Mouse (Mus musculus) heart, postnatal 36 days (tissue): ENCODE results near the gene Sgf29. TPM values are rescaled to one million over a fixed set of nuclear protein-coding genes. Genes with fewer than 3 reads are reported as not detected.

Experiments used
- DNase-seq, 2 experiments: peaks; one replicate each; pipeline ENCODE4 v3.0.0; 2021 to 2022
- intact Hi-C: fragments of 180-260 bp; cut with DNase I; formaldehyde crosslinking; loops from one replicate; pipeline ENCODE4 v1.15.1; 2025
- total RNA-seq, 2 experiments: library from RNA; stranded (reverse); gene quantifications; 2 replicates each; pipeline ENCODE4 v1.2.3; 2021

Sgf29 gene
- total RNA-seq = 10 to 100 TPM; 21.8 to 25.2 TPM

- DNase-seq = peak; percentile 93 to 98
- intact Hi-C loops = loop anchor here (5.0 kb wide), 1 partner anchor 108 kb away; the partner anchor contains the start of gene Mapk3
These were observed at the start of gene Sgf29 for GRCm38 (mm10) chr7:126649231-126650051. TSS of gene Sgf29 (plus strand) at chr7:126649309.

- intact Hi-C loops = no loop called here
- DNase-seq = no peak
These were observed 47.2 kb upstream of the Sgf29 start for GRCm38 (mm10) chr7:126601896-126602295.

- no peak for DNase-seq
These were observed 46.5 kb upstream of the Sgf29 start for GRCm38 (mm10) chr7:126602650-126603049.

GRCm38 (mm10) chr7:126606611-126607010 lies 42.5 kb upstream of the Sgf29 start:
- DNase-seq = no peak
- intact Hi-C loops = no loop called here

More at GRCm38 (mm10) chr7:126602650-126603049, 46.5 kb upstream of the Sgf29 start:
- intact Hi-C loops = no loop called here

- DNase-seq = peak; percentile 53 to 54
- intact Hi-C loops = no loop called here
These were observed 42.0 kb upstream of the Sgf29 start for GRCm38 (mm10) chr7:126607064-126607463.

- DNase-seq = no peak
- intact Hi-C loops = no loop called here
These were observed 41.3 kb upstream of the Sgf29 start for GRCm38 (mm10) chr7:126607796-126608195.

GRCm38 (mm10) chr7:126612736-126613135 lies 36.4 kb upstream of the Sgf29 start:
- intact Hi-C loops = no loop called here
- no peak for DNase-seq

- no peak for DNase-seq
- intact Hi-C loops = no loop called here
These were observed 32.4 kb upstream of the Sgf29 start for GRCm38 (mm10) chr7:126616707-126617106.

GRCm38 (mm10) chr7:126619559-126620275 lies 29.4 kb upstream of the Sgf29 start:
- intact Hi-C loops = no loop called here
- no peak for DNase-seq

- no peak for DNase-seq
- intact Hi-C loops = no loop called here
These were observed 27.4 kb upstream of the Sgf29 start for GRCm38 (mm10) chr7:126621452-126622359.

GRCm38 (mm10) chr7:126623381-126623780 lies 25.7 kb upstream of the Sgf29 start:
- no peak for DNase-seq
- intact Hi-C loops = no loop called here

- DNase-seq = no peak
- intact Hi-C loops = no loop called here
These were observed 24.3 kb upstream of the Sgf29 start for GRCm38 (mm10) chr7:126624774-126625173.

- peak; percentile 80 for DNase-seq
- intact Hi-C loops = no loop called here
These were observed 23.7 kb upstream of the Sgf29 start for GRCm38 (mm10) chr7:126625369-126625768.

- no peak for DNase-seq
- intact Hi-C loops = no loop called here
These were observed 23.1 kb upstream of the Sgf29 start for GRCm38 (mm10) chr7:126625807-126626600.

- intact Hi-C loops = no loop called here
- no peak for DNase-seq
These were observed 21.0 kb upstream of the Sgf29 start for GRCm38 (mm10) chr7:126628111-126628510.

- DNase-seq = no peak
- intact Hi-C loops = no loop called here
These were observed 19.2 kb upstream of the Sgf29 start for GRCm38 (mm10) chr7:126629915-126630314.

- intact Hi-C loops = no loop called here
- DNase-seq = no peak
These were observed 18.1 kb upstream of the Sgf29 start, which contains the start of gene Nupr1 for GRCm38 (mm10) chr7:126630824-126631518. TSS of gene Nupr1 (minus strand) at chr7:126630861.

GRCm38 (mm10) chr7:126632478-126632877 lies 16.6 kb upstream of the Sgf29 start:
- DNase-seq = no peak
- intact Hi-C loops = no loop called here

- DNase-seq = no peak
- intact Hi-C loops = loop anchor here (5.0 kb wide), 1 partner anchor 153 kb away; no protein-coding TSS in a partner anchor
These were observed 13.7 kb upstream of the Sgf29 start for GRCm38 (mm10) chr7:126635375-126635774.
